Mouse (Mus musculus): ENCODE data around the gene Gramd1c.

Gene Gramd1c

GRCm38 (mm10) chr16:43965781-43966389 is 97.3 kb downstream of the Gramd1c start:
- H3K9me3 ChIP-seq (ENCODE audit: low read length): no peaks in the 10 kb centered on the region
- peaks cover 21% of the 10 kb centered on the region for H3K36me3 ChIP-seq (ENCODE audit: insufficient read depth, low read length)
- peaks cover 9% of the 10 kb centered on the region; the same call in 1 of the 2 replicates for H3K27me3 ChIP-seq (ENCODE audit: insufficient read depth, low read length)
- TF ChIP-seq CTCF (conservative IDR thresholded peaks at IDR 0.05; ENCODE audit: low read length) (no peak), NANOG (IDR thresholded peaks at IDR 0.05; ENCODE audit: borderline replicate concordance, low read length) (no peak), POU5F1 (IDR thresholded peaks at IDR 0.05; ENCODE audit: borderline replicate concordance, low read length) (no peak)
- H3K4me1 ChIP-seq (replicated peaks; ENCODE audit: low read depth, low read length): peaks cover 10% of the 10 kb centered on the region
- H3K4me3 ChIP-seq (replicated peaks; ENCODE audit: low read length): no peak overlapping the region

GRCm38 (mm10) chr16:43963780-43964179 is 99.4 kb downstream of the Gramd1c start:
- Histone ChIP-seq H3K36me3 (ENCODE audit: insufficient read depth, low read length) (peaks cover 37% of the 10 kb centered on the region), H3K27me3 (ENCODE audit: insufficient read depth, low read length) (no peaks in the 10 kb centered on the region), H3K4me1 (replicated peaks; ENCODE audit: low read depth, low read length) (peaks cover 4% of the 10 kb centered on the region), H3K9me3 (ENCODE audit: low read length) (no peaks in the 10 kb centered on the region), H3K4me3 (replicated peaks; ENCODE audit: low read length) (no peak overlapping the region)
- no peak for TF ChIP-seq CTCF (conservative IDR thresholded peaks at IDR 0.05; ENCODE audit: low read length)
- no peak for TF ChIP-seq POU5F1 (IDR thresholded peaks at IDR 0.05; ENCODE audit: borderline replicate concordance, low read length)
- TF ChIP-seq NANOG (IDR thresholded peaks at IDR 0.05; ENCODE audit: borderline replicate concordance, low read length): no peak

GRCm38 (mm10) chr16:43963291-43963690 is 99.9 kb downstream of the Gramd1c start:
- Histone ChIP-seq H3K27me3 (ENCODE audit: insufficient read depth, low read length) (no peaks in the 10 kb centered on the region), H3K36me3 (ENCODE audit: insufficient read depth, low read length) (peaks cover 40% of the 10 kb centered on the region), H3K9me3 (ENCODE audit: low read length) (no peaks in the 10 kb centered on the region), H3K4me3 (replicated peaks; ENCODE audit: low read length) (no peak overlapping the region), H3K4me1 (replicated peaks; ENCODE audit: low read depth, low read length) (no peaks in the 10 kb centered on the region)
- no peak for TF ChIP-seq CTCF (conservative IDR thresholded peaks at IDR 0.05; ENCODE audit: low read length)

GRCm38 (mm10) chr16:43958038-43958437 is 105.1 kb downstream of the Gramd1c start:
- H3K9me3 ChIP-seq (ENCODE audit: low read length): no peaks in the 10 kb centered on the region
- no peaks in the 10 kb centered on the region for H3K4me1 ChIP-seq (replicated peaks; ENCODE audit: low read depth, low read length)
- H3K36me3 ChIP-seq (ENCODE audit: insufficient read depth, low read length): peaks cover 54% of the 10 kb centered on the region
- no peak overlapping the region for H3K4me3 ChIP-seq (replicated peaks; ENCODE audit: low read length)
- no peak for TF ChIP-seq NANOG (IDR thresholded peaks at IDR 0.05; ENCODE audit: borderline replicate concordance, low read length)
- TF ChIP-seq POU5F1 (IDR thresholded peaks at IDR 0.05; ENCODE audit: borderline replicate concordance, low read length): no peak
- no peak for TF ChIP-seq CTCF (conservative IDR thresholded peaks at IDR 0.05; ENCODE audit: low read length)
- H3K27me3 ChIP-seq (ENCODE audit: insufficient read depth, low read length): no peaks in the 10 kb centered on the region

GRCm38 (mm10) chr16:43954913-43955312 is 108.2 kb downstream of the Gramd1c start:
- no peak overlapping the region for H3K4me3 ChIP-seq (replicated peaks; ENCODE audit: low read length)
- no peaks in the 10 kb centered on the region for H3K4me1 ChIP-seq (replicated peaks; ENCODE audit: low read depth, low read length)
- no peaks in the 10 kb centered on the region for H3K9me3 ChIP-seq (ENCODE audit: low read length)
- TF ChIP-seq CTCF (conservative IDR thresholded peaks at IDR 0.05; ENCODE audit: low read length): no peak
- no peak for TF ChIP-seq POU5F1 (IDR thresholded peaks at IDR 0.05; ENCODE audit: borderline replicate concordance, low read length)
- TF ChIP-seq NANOG (IDR thresholded peaks at IDR 0.05; ENCODE audit: borderline replicate concordance, low read length): no peak
- no peaks in the 10 kb centered on the region for H3K27me3 ChIP-seq (ENCODE audit: insufficient read depth, low read length)
- H3K36me3 ChIP-seq (ENCODE audit: insufficient read depth, low read length): peaks cover 49% of the 10 kb centered on the region

- no peak overlapping the region for H3K4me3 ChIP-seq (replicated peaks; ENCODE audit: low read length)
- TF ChIP-seq POU5F1 (IDR thresholded peaks at IDR 0.05; ENCODE audit: borderline replicate concordance, low read length) (no peak), NANOG (IDR thresholded peaks at IDR 0.05; ENCODE audit: borderline replicate concordance, low read length) (no peak), CTCF (conservative IDR thresholded peaks at IDR 0.05; ENCODE audit: low read length) (no peak)
These were observed 111.6 kb downstream of the Gramd1c start for GRCm38 (mm10) chr16:43951591-43951990.

GRCm38 (mm10) chr16:43945869-43946268 is 117.3 kb downstream of the Gramd1c start:
- no peak for TF ChIP-seq POU5F1 (IDR thresholded peaks at IDR 0.05; ENCODE audit: borderline replicate concordance, low read length)
- TF ChIP-seq CTCF (conservative IDR thresholded peaks at IDR 0.05; ENCODE audit: low read length): no peak
- no peak for TF ChIP-seq NANOG (IDR thresholded peaks at IDR 0.05; ENCODE audit: borderline replicate concordance, low read length)
- Histone ChIP-seq H3K4me3 (replicated peaks; ENCODE audit: low read length) (no peak overlapping the region), H3K36me3 (ENCODE audit: insufficient read depth, low read length) (peaks cover 7% of the 10 kb centered on the region; the same call in 1 of the 2 replicates), H3K9me3 (ENCODE audit: low read length) (no peaks in the 10 kb centered on the region), H3K27me3 (ENCODE audit: insufficient read depth, low read length) (no peaks in the 10 kb centered on the region), H3K4me1 (replicated peaks; ENCODE audit: low read depth, low read length) (no peaks in the 10 kb centered on the region)

More at GRCm38 (mm10) chr16:43951591-43951990, 111.6 kb downstream of the Gramd1c start:
- H3K27me3 ChIP-seq (ENCODE audit: insufficient read depth, low read length): no peaks in the 10 kb centered on the region
- peaks cover 23% of the 10 kb centered on the region for H3K36me3 ChIP-seq (ENCODE audit: insufficient read depth, low read length)
- H3K9me3 ChIP-seq (ENCODE audit: low read length): no peaks in the 10 kb centered on the region
- H3K4me1 ChIP-seq (replicated peaks; ENCODE audit: low read depth, low read length): no peaks in the 10 kb centered on the region

GRCm38 (mm10) chr16:43945351-43945750 is 117.8 kb downstream of the Gramd1c start:
- TF ChIP-seq CTCF (conservative IDR thresholded peaks at IDR 0.05; ENCODE audit: low read length) (no peak), POU5F1 (IDR thresholded peaks at IDR 0.05; ENCODE audit: borderline replicate concordance, low read length) (no peak), NANOG (IDR thresholded peaks at IDR 0.05; ENCODE audit: borderline replicate concordance, low read length) (no peak)
- Histone ChIP-seq H3K4me3 (replicated peaks; ENCODE audit: low read length) (no peak overlapping the region), H3K4me1 (replicated peaks; ENCODE audit: low read depth, low read length) (no peaks in the 10 kb centered on the region), H3K9me3 (ENCODE audit: low read length) (no peaks in the 10 kb centered on the region), H3K36me3 (ENCODE audit: insufficient read depth, low read length) (peaks cover 7% of the 10 kb centered on the region; the same call in 1 of the 2 replicates), H3K27me3 (ENCODE audit: insufficient read depth, low read length) (no peaks in the 10 kb centered on the region)

GRCm38 (mm10) chr16:43940846-43941245 is 122.3 kb downstream of the Gramd1c start:
- Histone ChIP-seq H3K4me3 (replicated peaks; ENCODE audit: low read length) (no peak overlapping the region), H3K36me3 (ENCODE audit: insufficient read depth, low read length) (peaks cover 13% of the 10 kb centered on the region; the same call in 1 of the 2 replicates)
- TF ChIP-seq POU5F1 (IDR thresholded peaks at IDR 0.05; ENCODE audit: borderline replicate concordance, low read length) (no peak), CTCF (conservative IDR thresholded peaks at IDR 0.05; ENCODE audit: low read length) (no peak), NANOG (IDR thresholded peaks at IDR 0.05; ENCODE audit: borderline replicate concordance, low read length) (no peak)

More at GRCm38 (mm10) chr16:43940846-43941245, 122.3 kb downstream of the Gramd1c start:
- Histone ChIP-seq H3K27me3 (ENCODE audit: insufficient read depth, low read length) (no peaks in the 10 kb centered on the region), H3K4me1 (replicated peaks; ENCODE audit: low read depth, low read length) (no peaks in the 10 kb centered on the region), H3K9me3 (ENCODE audit: low read length) (no peaks in the 10 kb centered on the region)

All from E14TG2a.4 (cell line).